Mouse (Mus musculus) liver, postnatal 0 days (tissue): Measurements from ENCODE around the gene Txk. TPM values are rescaled to one million over a fixed set of nuclear protein-coding genes. Genes with fewer than 3 reads are reported as not detected.

Experiments used
- ATAC-seq: fragments of 200-750 bp; cut with Nextera tagmentation; 2 replicates; pipeline ENCODE4 v1.8.0; 2017; ENCODE audit warnings: mild to moderate bottlenecking, moderate library complexity
- DNase-seq: peaks from one replicate; pipeline ENCODE4 v3.0.0-alpha.2; 2016
- H3K27ac ChIP-seq: fragments of 300-500 bp; sonication (generic); 2 replicates; pipeline ENCODE4 v1.5.1; 2014; ENCODE audit warnings: antibody characterized with exemption, moderate library complexity, mild to moderate bottlenecking, low read depth
- H3K27me3 ChIP-seq: fragments of 300-500 bp; sonication (generic); 2 replicates; pipeline ENCODE4 v1.6.1; 2014; ENCODE audit warnings: low read length, control low read depth, mixed read lengths; ENCODE audit not compliant: insufficient read depth
- H3K36me3 ChIP-seq: fragments of 300-500 bp; sonication (generic); replicated peaks from 2 replicates; pipeline ENCODE4 v1.6.1; 2014; ENCODE audit warnings: mild to moderate bottlenecking, control low read depth, low read length, moderate library complexity, mixed read lengths; ENCODE audit not compliant: insufficient read depth
- H3K4me1 ChIP-seq: fragments of 300-500 bp; sonication (generic); 2 replicates; pipeline ENCODE4 v1.6.1; 2014; ENCODE audit warnings: antibody characterized with exemption, mild to moderate bottlenecking, control low read depth; ENCODE audit not compliant: insufficient read depth
- H3K4me2 ChIP-seq: fragments of 300-500 bp; sonication (generic); 2 replicates; pipeline ENCODE4 v1.6.1; 2014; ENCODE audit warnings: low read depth, mild to moderate bottlenecking, low read length, moderate library complexity, mixed read lengths
- H3K4me3 ChIP-seq: fragments of 300-500 bp; sonication (generic); 2 replicates; pipeline ENCODE4 v1.5.1; 2014; ENCODE audit warnings: low read depth, low read length
- H3K9ac ChIP-seq: fragments of 300-500 bp; sonication (generic); replicated peaks from 2 replicates; pipeline ENCODE4 v1.6.1; 2014; ENCODE audit warnings: mild to moderate bottlenecking, moderate library complexity
- H3K9me3 ChIP-seq: fragments of 300-500 bp; sonication (generic); 2 replicates; pipeline ENCODE4 v1.6.1; 2016; ENCODE audit warnings: mild to moderate bottlenecking, control low read depth, low read length, mixed read lengths
- CTCF ChIP-seq: sonication (generic); IDR thresholded peaks from 2 replicates; pipeline ENCODE4 v1.5.1; 2016; ENCODE audit warnings: antibody characterized with exemption, low read depth
- EP300 ChIP-seq: IDR thresholded peaks from 2 replicates; pipeline ENCODE4 v1.6.1; 2016; ENCODE audit warnings: antibody characterized with exemption, low read depth, mild to moderate bottlenecking
- WGBS: fragments of 180-500 bp; shearing (Covaris S2); extraction: QIAGEN DNeasy Blood & Tissue Kit; methylation state at CpG from one replicate; pipeline ENCODE4 v1.1.7; 2014; ENCODE audit not compliant: insufficient replicate concordance; 5-methylcytosine and 5-hydroxymethylcytosine counted together
- polyA plus RNA-seq: library from polyadenylated mRNA; unstranded; fragments of >200 nt; fragmentation: Nextera tagmentation; extraction: Ambion mirVana; gene quantifications from 2 replicates; pipeline ENCODE4 v1.2.1, GENCODE M21; 2015

Gene Txk
- polyA plus RNA-seq, 1 experiment from 2014 or later: 0.27 TPM

DNA sequence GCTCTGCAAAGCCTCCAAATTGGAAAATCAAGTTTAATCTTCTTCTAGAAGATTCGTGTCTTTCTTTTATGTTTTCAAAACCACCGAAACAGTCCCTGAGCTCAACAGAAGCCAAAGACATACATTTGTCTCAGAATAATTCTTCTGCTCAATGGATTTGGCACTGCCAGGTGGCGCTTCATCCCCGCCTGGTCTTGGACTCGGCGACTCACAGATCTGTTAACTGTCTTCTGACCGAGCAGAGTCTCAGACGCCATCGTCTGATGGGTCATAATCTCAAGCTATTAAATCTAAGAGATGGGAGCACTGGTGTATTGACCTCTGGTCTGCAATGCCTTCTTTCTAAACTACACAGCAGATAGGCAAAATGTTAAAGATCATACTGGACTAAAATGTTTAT lies 84.2 kb downstream of the Txk start:
- Histone ChIP-seq H3K27me3 (no peaks in the 10 kb centered on the region), H3K9me3 (no peaks in the 10 kb centered on the region), H3K27ac (no peak overlapping the region), H3K4me3 (no peak overlapping the region), H3K36me3 (peaks cover 3% of the 10 kb centered on the region; the same call in 1 of the 2 replicates), H3K9ac (no peak overlapping the region), H3K4me2 (no peak overlapping the region), H3K4me1 (peaks cover 5% of the 10 kb centered on the region; the same call in 1 of the 2 replicates)
- no peak for TF ChIP-seq CTCF
- no peak for TF ChIP-seq EP300
- ATAC-seq: no peak
- 78% methylated on average over 9 of the region's 9 CpGs for WGBS
- DNase-seq: no peak

GRCm38 (mm10) chr5:72666428-72666827 lies 86.1 kb downstream of the Txk start:
- DNase-seq (no peak), ATAC-seq (no peak)
- Histone ChIP-seq H3K36me3 (peaks cover 3% of the 10 kb centered on the region; the same call in 1 of the 2 replicates), H3K4me2 (no peak overlapping the region), H3K27ac (no peak overlapping the region), H3K27me3 (no peaks in the 10 kb centered on the region), H3K4me3 (no peak overlapping the region), H3K9ac (no peak overlapping the region), H3K9me3 (no peaks in the 10 kb centered on the region), H3K4me1 (peaks cover 5% of the 10 kb centered on the region; the same call in 1 of the 2 replicates)
- TF ChIP-seq EP300: no peak
- no peak for TF ChIP-seq CTCF
- 78% methylated on average over 7 of the region's 7 CpGs for WGBS

- H3K4me1 ChIP-seq: peaks cover 5% of the 10 kb centered on the region; the same call in 1 of the 2 replicates
- ATAC-seq (peak; percentile 23), DNase-seq (peak; percentile 61)
- no peaks in the 10 kb centered on the region for H3K9me3 ChIP-seq
- no peak overlapping the region for H3K9ac ChIP-seq
- H3K4me2 ChIP-seq: no peak overlapping the region
- no peaks in the 10 kb centered on the region for H3K27me3 ChIP-seq
- no peaks in the 10 kb centered on the region; the same call in 1 of the 2 replicates for H3K36me3 ChIP-seq
- H3K4me3 ChIP-seq: no peak overlapping the region
- TF ChIP-seq CTCF (peak; percentile 85), EP300 (no peak)
- H3K27ac ChIP-seq: 0 out of 2 replicates have a peak overlapping the region, but pooled peaks have one; percentile 62
- WGBS: 26% methylated on average over 5 of the region's 5 CpGs
Observed at GRCm38 (mm10) chr5:72665281-72665680, 87.3 kb downstream of the Txk start.

DNA sequence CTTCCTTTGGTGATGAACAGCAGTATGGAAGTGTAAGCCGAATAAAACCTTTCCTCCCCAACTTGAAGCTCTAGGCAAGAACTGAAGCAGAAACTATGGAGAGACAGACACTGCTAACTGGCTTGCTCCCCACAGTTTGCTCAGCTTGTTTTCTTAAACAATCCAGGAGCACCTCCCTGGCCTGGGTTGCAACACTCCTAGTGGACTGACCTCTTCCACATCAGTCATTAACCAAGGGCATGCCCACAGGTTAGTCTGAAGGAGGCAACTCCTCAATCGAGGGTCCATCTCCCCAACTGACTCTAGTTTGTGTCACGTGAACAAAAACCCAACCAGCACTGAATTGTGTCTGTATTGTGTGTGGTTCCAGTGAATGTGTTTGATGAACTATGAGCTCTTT lies 87.7 kb downstream of the Txk start:
- DNase-seq (peak; percentile 61), ATAC-seq (peak; percentile 85)
- Histone ChIP-seq H3K4me3 (no peak overlapping the region), H3K9ac (no peak overlapping the region), H3K27ac (peak overlapping the region; percentile 62), H3K4me2 (no peak overlapping the region), H3K9me3 (no peaks in the 10 kb centered on the region), H3K4me1 (peaks cover 5% of the 10 kb centered on the region; the same call in 1 of the 2 replicates), H3K36me3 (no peaks in the 10 kb centered on the region; the same call in 1 of the 2 replicates), H3K27me3 (no peaks in the 10 kb centered on the region)
- WGBS: 37% methylated on average over 3 of the region's 3 CpGs
- TF ChIP-seq EP300 (no peak; the same call in 1 of the 2 replicates), CTCF (no peak)

DNA sequence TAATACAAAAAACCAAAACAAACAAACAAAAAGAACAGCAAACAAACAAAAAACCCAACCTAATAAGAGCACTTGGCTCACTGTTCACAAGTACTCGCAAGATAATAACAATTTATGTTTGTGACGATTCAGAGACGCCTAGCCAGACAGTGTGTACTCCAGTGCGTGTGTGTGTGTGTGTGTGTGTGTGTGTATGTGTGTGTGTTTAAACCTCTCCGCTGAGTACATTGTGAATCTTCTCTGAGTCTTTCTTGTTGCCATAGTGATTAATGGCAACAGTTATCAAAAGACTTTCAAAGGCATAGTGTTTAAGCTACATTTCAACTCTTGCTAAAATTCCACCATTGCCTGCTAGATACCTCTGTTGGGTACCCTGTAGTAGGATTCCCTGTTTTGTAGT lies 88.5 kb downstream of the Txk start:
- Histone ChIP-seq H3K4me2 (no peak overlapping the region), H3K4me3 (no peak overlapping the region), H3K27me3 (no peaks in the 10 kb centered on the region), H3K36me3 (no peaks in the 10 kb centered on the region; the same call in 1 of the 2 replicates), H3K4me1 (peaks cover 3% of the 10 kb centered on the region; the same call in 1 of the 2 replicates), H3K9ac (no peak overlapping the region), H3K27ac (peak overlapping the region; percentile 62), H3K9me3 (no peaks in the 10 kb centered on the region)
- ATAC-seq (no peak; the same call in 1 of the 2 replicates), DNase-seq (no peak)
- TF ChIP-seq CTCF (no peak), EP300 (no peak)
- 71% methylated on average over 5 of the region's 5 CpGs for WGBS

- peaks cover 3% of the 10 kb centered on the region for H3K4me1 ChIP-seq
- H3K4me2 ChIP-seq: no peak overlapping the region
- H3K9me3 ChIP-seq: no peaks in the 10 kb centered on the region
- no peaks in the 10 kb centered on the region for H3K27me3 ChIP-seq
- no peak overlapping the region for H3K27ac ChIP-seq
- H3K4me3 ChIP-seq: no peak overlapping the region
- TF ChIP-seq CTCF (no peak), EP300 (no peak)
- WGBS: 64% methylated on average over 6 of the region's 6 CpGs
- no peak overlapping the region for H3K9ac ChIP-seq
- DNase-seq (no peak), ATAC-seq (no peak)
- H3K36me3 ChIP-seq: peaks cover 3% of the 10 kb centered on the region; the same call in 1 of the 2 replicates
Observed at GRCm38 (mm10) chr5:72661051-72661781, 91.4 kb downstream of the Txk start.
